Mouse (Mus musculus) kidney, adult 2 months (tissue): ENCODE measurements around the gene Mageb18.

Experiments used
- CTCF ChIP-seq: fragments of 200-500 bp; conservative IDR thresholded peaks from 2 replicates; pipeline ENCODE4 v1.5.1; 2011; ENCODE audit warnings: low read depth, mild to moderate bottlenecking, control low read depth, low read length, moderate library complexity, mixed read lengths; ENCODE audit not compliant: insufficient read depth, insufficient read length
- POLR2A ChIP-seq: fragments of 200-500 bp; IDR thresholded peaks from one replicate; pipeline ENCODE4 v1.6.1; 2011; ENCODE audit warnings: low read depth, low read length, control low read depth

- no peak for TF ChIP-seq POLR2A
- TF ChIP-seq CTCF, result no peak
Measured at GRCm38 (mm10) chrX:92339551-92339950, 259.8 kb downstream of the Mageb18 start.
